23 mouse cellular contexts compared by ENCODE assay signal in the genomic region with DNA sequence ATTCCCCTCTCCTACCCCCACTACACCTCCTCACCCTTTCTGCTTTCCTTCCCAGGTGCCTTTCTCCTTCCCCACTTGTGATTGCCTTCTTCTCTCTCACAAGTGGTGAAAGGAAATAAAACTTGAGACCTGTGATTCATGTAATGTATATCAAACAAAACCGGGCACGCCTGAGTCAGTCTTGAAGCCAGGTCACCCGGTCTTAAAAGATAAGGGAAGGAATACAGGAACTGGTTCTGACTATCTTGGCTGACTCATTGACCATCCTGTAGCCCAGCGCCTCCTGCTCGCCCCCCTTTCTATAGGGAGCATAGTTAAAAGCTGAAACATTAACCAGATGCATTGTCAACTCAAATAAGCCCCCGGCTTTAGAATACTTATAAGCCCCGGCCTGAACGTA.
DNase-seq lines count a peak whose midpoint lies in the region; ATAC-seq and TF ChIP-seq lines count a peak whose summit lies in the region.
"Had no signal": no experiment of that assay in that cellular context is flagged by ENCODE, and none has a peak within 500 bp of the region (broad histone marks: within the 10 kb centered on the region; RNA-seq: fewer than 3 reads in every experiment).

No protein-coding gene starts in this region.

- no peak overlapping the region for H3K4me2 ChIP-seq in stomach, postnatal 0 days (replicated peaks; ENCODE audit: low read depth)
- H3K4me2 ChIP-seq: embryonic facial prominence, embryonic 12.5 days; forebrain, embryonic 13.5 days; forebrain, embryonic 15.5 days had no signal

- H3K4me3 ChIP-seq in MEL (ENCODE audit: control insufficient read depth in 1 of 2, insufficient read depth in 1 of 2, low read depth in 2 of 2, low read length in 2 of 2), result no peak overlapping the region
- H3K4me3 ChIP-seq in stomach, postnatal 0 days (ENCODE audit: low read depth, low read length), result no peak overlapping the region
- H3K4me3 ChIP-seq: embryonic facial prominence, embryonic 10.5 days; embryonic facial prominence, embryonic 12.5 days; forebrain, embryonic 13.5 days; forebrain, embryonic 15.5 days had no signal

- H3K9ac ChIP-seq in MEL (ENCODE audit: control insufficient read depth, low read depth, low read length, poor library complexity, severe bottlenecking), result no peak overlapping the region
- H3K9ac ChIP-seq in stomach, postnatal 0 days (ENCODE audit: low read length), result no peak overlapping the region
- H3K9ac ChIP-seq: embryonic facial prominence, embryonic 12.5 days; forebrain, embryonic 13.5 days; forebrain, embryonic 15.5 days; forebrain, postnatal 0 days had no signal

- no peak for TF ChIP-seq RAD21 in MEL (IDR thresholded peaks at IDR 0.05; ENCODE audit: low read depth, low read length)

- peak overlapping the region; percentile 52 for H3K27ac ChIP-seq in MEL (ENCODE audit: control insufficient read depth, low read depth, low read length)
- H3K27ac ChIP-seq in stomach, postnatal 0 days (replicated peaks), result no peak overlapping the region
- H3K27ac ChIP-seq: embryonic facial prominence, embryonic 10.5 days; embryonic facial prominence, embryonic 12.5 days; forebrain, embryonic 13.5 days; forebrain, embryonic 15.5 days had no signal

- no peaks in the 10 kb centered on the region; a peak in 1 of 4 replicates for H3K36me3 ChIP-seq in MEL (ENCODE audit: control insufficient read depth in 1 of 2, insufficient read depth in 2 of 2, low read length in 2 of 2)
- no peaks in the 10 kb centered on the region for H3K36me3 ChIP-seq in stomach, postnatal 0 days (ENCODE audit: control insufficient read depth, insufficient read depth, low read length)
- H3K36me3 ChIP-seq: embryonic facial prominence, embryonic 10.5 days; embryonic facial prominence, embryonic 12.5 days; forebrain, embryonic 15.5 days had no signal

- 50% methylated on average over 8 of the region's 8 CpGs for WGBS in stomach, postnatal 0 days

- no peaks in the 10 kb centered on the region for H3K79me2 ChIP-seq in MEL (ENCODE audit: control insufficient read depth, insufficient read depth, low read length, poor library complexity)

- peak; percentile 66 to 76; a peak in 3 of 4 replicates for TF ChIP-seq EP300 in MEL (IDR thresholded peaks at IDR 0.05; ENCODE audit: low read depth in 1 of 2, low read length in 2 of 2)
- no peak for TF ChIP-seq EP300 in stomach, postnatal 0 days (optimal IDR thresholded peaks at IDR 0.05)

- H3K4me1 ChIP-seq in MEL (ENCODE audit: control insufficient read depth in 1 of 2, insufficient read depth in 2 of 2, low read length in 2 of 2), result no peaks in the 10 kb centered on the region; a peak in 1 of 4 replicates
- no peaks in the 10 kb centered on the region for H3K4me1 ChIP-seq in stomach, postnatal 0 days (replicated peaks; ENCODE audit: control insufficient read depth, insufficient read depth)
- H3K4me1 ChIP-seq: embryonic facial prominence, embryonic 10.5 days; embryonic facial prominence, embryonic 12.5 days; forebrain, embryonic 13.5 days; forebrain, embryonic 15.5 days had no signal

- no peaks in the 10 kb centered on the region for H3K27me3 ChIP-seq in MEL (ENCODE audit: control insufficient read depth in 1 of 2, insufficient read depth in 2 of 2, low read length in 2 of 2)
- no peaks in the 10 kb centered on the region for H3K27me3 ChIP-seq in stomach, postnatal 0 days (ENCODE audit: control insufficient read depth, insufficient read depth, low read length)
- H3K27me3 ChIP-seq: embryonic facial prominence, embryonic 12.5 days; forebrain, embryonic 13.5 days; forebrain, embryonic 15.5 days; Patski had no signal

- no peaks in the 10 kb centered on the region for H3K9me3 ChIP-seq in MEL (replicated peaks; ENCODE audit: insufficient read depth, low read length)
- no peaks in the 10 kb centered on the region for H3K9me3 ChIP-seq in stomach, postnatal 0 days (ENCODE audit: control insufficient read depth, low read length)
- H3K9me3 ChIP-seq: embryonic facial prominence, embryonic 10.5 days; embryonic facial prominence, embryonic 12.5 days; forebrain, embryonic 13.5 days; forebrain, embryonic 15.5 days had no signal

- ATAC-seq in stomach, postnatal 0 days (ENCODE audit: low FRiP score, low TSS enrichment), result peak; percentile 88
- ATAC-seq: activated CD4-positive, CD25-positive, alpha-beta regulatory T cell, adult 4 months; forebrain, embryonic 13.5 days; forebrain, embryonic 15.5 days; forebrain, postnatal 0 days; Patski had no signal

- peak; percentile 1 to 44 for DNase-seq in urinary bladder, adult 18-20 months (ENCODE audit: low spot score in 2 of 2)
- no peak for DNase-seq in urinary bladder, adult 2 months (ENCODE audit: low spot score)
- peak; percentile 15 to 26 for DNase-seq in urinary bladder, postnatal 36 days (ENCODE audit: low spot score in 2 of 2)
- DNase-seq in urinary bladder, postnatal 25 days (ENCODE audit: low spot score), result no peak
- DNase-seq in MEL (ENCODE audit: low read depth, low spot score), result peak; percentile 77
- peak; percentile 16 for DNase-seq in stomach, postnatal 0 days (ENCODE audit: low spot score)
- DNase-seq in frontal cortex, postnatal 10 days (ENCODE audit: low spot score in 2 of 2), result no peak
- no peak for DNase-seq in gastrocnemius, adult 18-20 months (ENCODE audit: low spot score)
- DNase-seq: adrenal gland, adult 8-10 months; adrenal gland, postnatal 14 days; adrenal gland, postnatal 36 days; cerebellum, adult 11-12 months; cerebellum, adult 2 months; cerebellum, adult 9-10 months; cerebellum, postnatal 10 days; cerebellum, postnatal 25 days; forebrain, postnatal 0 days had no signal

- TF ChIP-seq CTCF in MEL (IDR thresholded peaks at IDR 0.05 in 2 of 3, conservative IDR thresholded peaks at IDR 0.05 in 1 of 3; ENCODE audit: control insufficient read depth in 1 of 3, insufficient read depth in 1 of 3, low read depth in 2 of 3, low read length in 3 of 3, poor library complexity in 1 of 3, severe bottlenecking in 1 of 3), result no peak
- no peak for TF ChIP-seq CTCF in stomach, postnatal 0 days (IDR thresholded peaks at IDR 0.05; ENCODE audit: low read depth)

- TF ChIP-seq POLR2A in MEL (IDR thresholded peaks at IDR 0.05; ENCODE audit: control insufficient read depth in 1 of 2, insufficient read depth in 1 of 2, low read depth in 1 of 2, low read length in 2 of 2, poor library complexity in 1 of 2), result no peak

TF ChIP-seq in MEL, 35 proteins besides CTCF, POLR2A, EP300 and RAD21:
- TF ChIP-seq GATA1 (IDR thresholded peaks at IDR 0.05; ENCODE audit: low read depth, low read length) (peak; percentile 47; the same call in 1 of the 2 replicates), TAL1 (IDR thresholded peaks at IDR 0.05; ENCODE audit: low read length) (peak; percentile 79), MYC (IDR thresholded peaks at IDR 0.05; ENCODE audit: low read depth, low read length) (no peak), MYB (IDR thresholded peaks at IDR 0.05; ENCODE audit: low read depth, low read length) (no peak), TCF12 (IDR thresholded peaks at IDR 0.05; ENCODE audit: low read depth, low read length) (peak; percentile 70)

Comparison
In these comparisons a context has a peak if more than half of its experiments do, and no peak if none do; other contexts are left out.
1. DNase-seq: peak in urinary bladder, adult 18-20 months (2 of 2), urinary bladder, postnatal 36 days (2 of 2), MEL (single experiment) and stomach, postnatal 0 days (single experiment); none in urinary bladder, adult 2 months (single experiment), urinary bladder, postnatal 25 days (single experiment), frontal cortex, postnatal 10 days (0 of 2) and gastrocnemius, adult 18-20 months (single experiment).